Mouse (Mus musculus) ES-Bruce4 (cell line): ENCODE measurements at regions not wholly inside any gene's neighbourhood (a gene's known extent, or its start where the extent isn't known, plus 50 kb on each side); places are given as distances from the start of the nearest gene placed in this dataset.

ENCODE experiments used
- CTCF ChIP-seq: IDR thresholded peaks from one replicate; pipeline ENCODE4 v1.8.1; 2011; ENCODE audit warnings: low read depth, low read length
- POLR2A ChIP-seq: IDR thresholded peaks from one replicate; pipeline ENCODE4 v1.8.1; 2011; ENCODE audit warnings: low read length; ENCODE audit not compliant: insufficient read depth

DNA sequence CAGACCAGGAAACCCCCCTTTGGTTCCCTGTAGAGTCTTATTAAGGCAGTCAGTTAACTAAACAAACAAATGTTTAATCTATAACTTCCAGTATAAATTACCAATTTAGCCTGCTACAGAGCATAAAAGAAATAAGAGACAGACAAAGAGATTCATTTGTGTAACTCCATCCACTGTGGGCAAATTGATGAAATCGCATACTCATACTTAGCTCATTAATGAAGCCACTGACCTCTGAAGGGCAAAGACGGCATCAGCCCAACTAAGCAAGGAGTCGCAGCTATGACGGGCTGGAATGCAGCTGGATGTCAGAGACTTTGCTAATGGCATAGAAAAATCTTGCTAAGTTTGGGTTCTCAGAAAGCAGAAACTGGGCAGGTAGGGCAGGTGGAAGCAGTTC lies 241.3 kb downstream of the Arpp21 start:
- no peak for TF ChIP-seq POLR2A
- TF ChIP-seq CTCF = no peak
